Mouse (Mus musculus) forebrain, embryonic 10.5 days (tissue): ENCODE data around the gene Olfr876. TPM values are rescaled to one million over a fixed set of nuclear protein-coding genes. Genes with fewer than 3 reads are reported as not detected.

Experiments
- DNase-seq: peaks from one replicate; pipeline ENCODE4 v3.0.0-alpha.2; 2017; ENCODE audit warnings: low spot score; ENCODE audit errors: extremely low spot score
- H3K27ac ChIP-seq: fragments of 300-500 bp; sonication (generic); 2 replicates; pipeline ENCODE4 v1.5.1; 2016; ENCODE audit warnings: mild to moderate bottlenecking
- H3K27me3 ChIP-seq: fragments of 300-500 bp; sonication (generic); 2 replicates; pipeline ENCODE4 v1.6.1; 2016; ENCODE audit warnings: mild to moderate bottlenecking; ENCODE audit not compliant: poor library complexity, severe bottlenecking
- H3K36me3 ChIP-seq: fragments of 300-500 bp; sonication (generic); replicated peaks from 2 replicates; pipeline ENCODE4 v1.6.1; 2016; ENCODE audit warnings: mild to moderate bottlenecking, moderate library complexity
- H3K4me1 ChIP-seq: fragments of 300-500 bp; sonication (generic); 2 replicates; pipeline ENCODE4 v1.6.1; 2016
- H3K4me3 ChIP-seq: fragments of 300-500 bp; sonication (generic); 2 replicates; pipeline ENCODE4 v1.5.1; 2016; ENCODE audit warnings: mild to moderate bottlenecking, moderate library complexity
- H3K9me3 ChIP-seq: fragments of 300-500 bp; sonication (generic); 2 replicates; pipeline ENCODE4 v1.6.1; 2016; ENCODE audit warnings: mild to moderate bottlenecking, moderate library complexity
- WGBS: fragments of 180-500 bp; shearing (Covaris S2); methylation state at CpG from one replicate; pipeline ENCODE4 v1.1.7; 2016; 5-methylcytosine and 5-hydroxymethylcytosine counted together
- polyA plus RNA-seq: library from polyadenylated mRNA; unstranded; fragments of >200 nt; fragmentation: Nextera tagmentation; extraction: Ambion mirVana; gene quantifications from 2 replicates; pipeline ENCODE4 v1.2.1, GENCODE M21; 2016

The Olfr876 gene
- polyA plus RNA-seq, 1 experiment from 2014 or later, result not detected

GRCm38 (mm10) chr9:37829881-37830280 lies 27.1 kb downstream of the Olfr876 start:
- Histone ChIP-seq H3K4me1 (no peaks in the 10 kb centered on the region), H3K36me3 (no peaks in the 10 kb centered on the region), H3K27ac (no peak overlapping the region), H3K9me3 (no peaks in the 10 kb centered on the region), H3K4me3 (no peak overlapping the region), H3K27me3 (no peaks in the 10 kb centered on the region)
- no peak for DNase-seq

- WGBS, result 91% methylated on average over 1 of the region's 1 CpGs
- no peaks in the 10 kb centered on the region for H3K9me3 ChIP-seq
Measured at GRCm38 (mm10) chr9:37833341-37833740, 30.5 kb downstream of the Olfr876 start.

GRCm38 (mm10) chr9:37849267-37849666 lies 46.4 kb downstream of the Olfr876 start:
- no peak overlapping the region for H3K4me3 ChIP-seq
- no peaks in the 10 kb centered on the region for H3K27me3 ChIP-seq
- H3K36me3 ChIP-seq, result no peaks in the 10 kb centered on the region
- WGBS, result 93% methylated on average over 2 of the region's 2 CpGs
- H3K4me1 ChIP-seq, result no peaks in the 10 kb centered on the region
- DNase-seq, result no peak
- no peak overlapping the region for H3K27ac ChIP-seq
- no peaks in the 10 kb centered on the region for H3K9me3 ChIP-seq

More at GRCm38 (mm10) chr9:37833341-37833740, 30.5 kb downstream of the Olfr876 start:
- H3K36me3 ChIP-seq, result no peaks in the 10 kb centered on the region
- H3K4me3 ChIP-seq, result no peak overlapping the region
- no peak for DNase-seq
- H3K4me1 ChIP-seq, result no peaks in the 10 kb centered on the region
- H3K27ac ChIP-seq, result no peak overlapping the region
- no peaks in the 10 kb centered on the region for H3K27me3 ChIP-seq

- Histone ChIP-seq H3K36me3 (no peaks in the 10 kb centered on the region), H3K4me1 (no peaks in the 10 kb centered on the region), H3K27ac (no peak within 1 kb of the TSS), H3K9me3 (no peaks in the 10 kb centered on the region), H3K27me3 (no peaks in the 10 kb centered on the region), H3K4me3 (no peak within 1 kb of the TSS)
- no peak for DNase-seq
- WGBS, result 84% methylated on average over 4 of the region's 4 CpGs
Measured at GRCm38 (mm10) chr9:37853969-37854368, 51.1 kb downstream of the Olfr876 start, which contains the start of gene Olfr877. Gene Olfr877, plus strand, starts transcription at chr9:37854269.

Other genes with a start within 250 kb of the Olfr876 start
- gene Siae, start 247.3 kb upstream of the Olfr876 start, polyA plus RNA-seq, result 5.6 and 6.5 TPM in 2 replicates
- 14.0 and 16.3 TPM in 2 replicates for gene Spa17, start 189.3 kb upstream of the Olfr876 start, polyA plus RNA-seq
- gene Tbrg1, start 145.7 kb upstream of the Olfr876 start, polyA plus RNA-seq, result 125 and 129 TPM in 2 replicates
- gene Panx3, start 133.8 kb upstream of the Olfr876 start, polyA plus RNA-seq, result not detected in 2 replicates
- gene Olfr160, start 86.8 kb upstream of the Olfr876 start, polyA plus RNA-seq, result not detected in 2 replicates
- not detected in 2 replicates for gene Olfr874, start 57.9 kb upstream of the Olfr876 start, polyA plus RNA-seq
- not detected in 2 replicates for gene Olfr875, start 31.2 kb upstream of the Olfr876 start, polyA plus RNA-seq
- gene Olfr877, start 51.2 kb downstream of the Olfr876 start, polyA plus RNA-seq, result not detected in 2 replicates
- gene Olfr145, start 93.7 kb downstream of the Olfr876 start, polyA plus RNA-seq, result not detected in 2 replicates
- not detected in 2 replicates for gene Olfr878, start 114.8 kb downstream of the Olfr876 start, polyA plus RNA-seq
- not detected in 2 replicates for gene Olfr881, start 188.8 kb downstream of the Olfr876 start, polyA plus RNA-seq
- gene Olfr883, start 222.8 kb downstream of the Olfr876 start, polyA plus RNA-seq, result not detected in 2 replicates
- not detected in 2 replicates for gene Olfr884, start 243.5 kb downstream of the Olfr876 start, polyA plus RNA-seq